Mouse (Mus musculus) liver, postnatal 0 days (tissue): ENCODE measurements around the gene Clybl.

Source experiments
- CTCF ChIP-seq: sonication (generic); IDR thresholded peaks from 2 replicates; pipeline ENCODE4 v1.5.1; 2016; ENCODE audit warnings: antibody characterized with exemption, low read depth
- EP300 ChIP-seq: IDR thresholded peaks from 2 replicates; pipeline ENCODE4 v1.6.1; 2016; ENCODE audit warnings: antibody characterized with exemption, low read depth, mild to moderate bottlenecking

GRCm38 (mm10) chr14:122297386-122298109 lies 116.0 kb downstream of the Clybl start:
- TF ChIP-seq CTCF (no peak), EP300 (no peak)
